Mouse (Mus musculus): ENCODE data around the gene Gm49405. TPM values are rescaled to one million over a fixed set of nuclear protein-coding genes. Genes with fewer than 3 reads are reported as not detected.
"Not testable (repeated sequence)": the region's sequence is repeated elsewhere in the genome, so short reads cannot be mapped to it uniquely, and the experiment has no call there.

Gene Gm49405
- polyA plus RNA-seq, 1 experiment from 2014 or later, result 4.5 TPM

DNA sequence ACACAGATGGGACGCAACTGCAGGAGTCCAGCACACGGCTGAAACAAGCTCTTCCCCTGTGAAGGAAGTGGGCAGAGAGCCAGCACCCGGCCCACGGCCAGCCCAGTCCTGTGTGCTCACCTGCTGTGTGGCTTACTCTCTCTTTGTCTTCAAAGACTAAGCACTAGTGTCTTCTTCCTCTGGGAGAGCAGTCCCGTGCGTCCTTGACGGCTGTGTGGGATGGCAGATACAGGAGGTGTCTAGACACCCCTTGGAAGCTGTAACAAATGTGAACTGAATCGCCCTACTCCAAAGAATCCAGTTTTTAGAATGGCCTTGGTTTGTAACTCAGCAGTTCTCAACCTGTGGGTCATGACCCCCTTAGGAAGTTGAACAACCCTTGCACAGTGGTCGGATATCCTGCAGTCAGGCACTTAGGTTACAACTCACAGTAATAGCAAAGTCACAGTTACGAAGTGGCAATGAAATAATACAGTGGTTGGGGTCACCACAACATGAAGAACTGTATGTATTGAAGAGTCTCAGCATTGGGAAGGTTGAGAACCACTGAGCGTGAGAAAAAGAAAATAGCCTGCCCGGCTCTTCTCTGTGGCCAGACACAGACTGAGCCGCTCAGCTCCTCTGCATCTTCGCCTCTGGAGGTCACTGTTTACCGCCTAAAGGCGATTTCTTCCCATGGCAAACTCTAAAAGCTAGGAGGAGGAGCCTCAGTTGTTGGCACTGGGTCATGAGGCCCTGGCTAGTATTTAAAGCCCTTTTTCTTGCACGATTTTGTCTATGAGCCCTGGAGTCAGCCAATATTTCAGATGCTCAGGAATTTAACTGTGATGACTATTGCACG, 18.5 kb downstream of the Gm49405 start:
- 0 out of 2 replicates have a peak, but pooled peaks cover 5% of the 10 kb centered on the region for H3K27me3 ChIP-seq
- H3K36me3 ChIP-seq, result no peaks in the 10 kb centered on the region
- H3K9me3 ChIP-seq, result no peaks in the 10 kb centered on the region
- no peaks in the 10 kb centered on the region for H3K4me1 ChIP-seq
- H3K4me3 ChIP-seq, result no peak overlapping the region
- no peak overlapping the region for H3K9ac ChIP-seq (replicated peaks)
- 34% methylated on average over 18 of the region's 18 CpGs for WGBS
- no peak overlapping the region for H3K4me2 ChIP-seq (replicated peaks)
- 0 out of 2 replicates have a peak, but pooled peaks have one; percentile 38 for ATAC-seq (ENCODE audit: low FRiP score, low read depth)
- no peak overlapping the region for H3K27ac ChIP-seq (replicated peaks)

DNA sequence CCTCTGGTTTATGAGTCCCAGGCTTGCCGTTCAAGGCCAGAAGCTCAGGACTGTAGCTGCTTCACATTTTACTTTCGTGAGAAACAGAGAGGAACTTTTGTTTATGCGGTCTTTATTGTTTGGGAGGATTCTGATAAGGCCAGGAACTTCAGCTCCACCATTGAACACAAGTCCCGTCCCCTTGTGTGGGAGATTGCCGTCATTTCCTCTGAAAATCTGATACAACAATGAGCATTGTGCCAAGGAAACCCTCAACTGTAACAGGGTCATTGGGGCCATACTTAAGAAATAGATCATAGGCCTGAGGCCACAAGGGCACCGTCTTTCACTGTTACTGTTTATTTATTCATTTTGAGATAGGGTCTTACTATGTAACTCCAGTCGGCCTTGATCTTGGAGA, 22.8 kb downstream of the Gm49405 start:
- H3K9ac ChIP-seq (replicated peaks), result no peak overlapping the region
- WGBS, result 82% methylated on average over 7 of the region's 7 CpGs
- H3K36me3 ChIP-seq, result no peaks in the 10 kb centered on the region
- no peaks in the 10 kb centered on the region for H3K9me3 ChIP-seq
- no peak overlapping the region for H3K4me2 ChIP-seq (replicated peaks)
- H3K27me3 ChIP-seq, result 0 out of 2 replicates have a peak, but pooled peaks cover 5% of the 10 kb centered on the region
- H3K4me3 ChIP-seq, result no peak overlapping the region
- H3K4me1 ChIP-seq, result no peaks in the 10 kb centered on the region
- H3K27ac ChIP-seq (replicated peaks), result no peak overlapping the region
- ATAC-seq (ENCODE audit: low FRiP score, low read depth), result no peak

DNA sequence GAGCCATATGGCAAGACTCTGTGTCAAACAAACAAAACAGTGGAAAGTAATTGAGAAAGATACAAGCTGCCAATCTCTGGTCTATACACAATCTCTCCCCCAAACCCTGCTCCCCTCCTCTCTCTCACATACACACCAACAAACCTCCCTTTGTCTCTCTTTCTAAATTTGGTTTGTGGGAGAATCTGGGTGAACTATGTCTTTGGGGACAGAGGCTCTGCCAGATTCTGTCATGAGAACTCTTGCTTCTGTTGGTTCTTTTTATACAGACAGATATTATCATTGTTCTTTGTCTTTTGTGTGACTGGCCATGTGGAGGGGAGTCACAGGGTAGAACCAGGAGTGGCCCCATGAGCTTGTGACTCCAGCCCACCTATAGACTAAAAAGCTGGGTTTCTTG, 27.1 kb downstream of the Gm49405 start:
- Histone ChIP-seq H3K9me3 (no peaks in the 10 kb centered on the region), H3K27me3 (no peaks in the 10 kb centered on the region), H3K9ac (replicated peaks) (no peak overlapping the region), H3K4me3 (no peak overlapping the region), H3K4me1 (no peaks in the 10 kb centered on the region), H3K27ac (replicated peaks) (no peak overlapping the region), H3K4me2 (replicated peaks) (no peak overlapping the region), H3K36me3 (no peaks in the 10 kb centered on the region)
- ATAC-seq (ENCODE audit: low FRiP score, low read depth), result no peak

DNA sequence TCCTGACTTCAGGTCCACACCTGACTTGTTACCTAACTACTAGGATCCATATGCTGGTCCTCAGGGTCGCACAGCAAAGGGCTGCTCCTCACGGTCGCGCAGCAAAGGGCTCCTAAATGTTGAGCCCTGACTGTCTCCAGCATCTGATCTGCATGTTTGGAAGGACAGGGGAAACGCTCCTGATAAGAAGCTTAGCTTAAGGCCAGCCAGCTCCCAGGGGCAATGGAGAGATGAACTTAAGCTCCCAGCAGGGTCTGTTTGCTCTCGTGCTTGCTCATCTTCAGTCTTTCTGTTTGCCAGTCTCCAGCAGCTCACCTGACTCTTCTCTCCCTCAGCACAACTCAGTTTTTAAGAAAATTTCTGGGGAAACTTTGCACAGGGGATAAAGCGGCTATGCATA, 32.2 kb downstream of the Gm49405 start:
- WGBS, result 43% methylated on average over 7 of the region's 7 CpGs

DNA sequence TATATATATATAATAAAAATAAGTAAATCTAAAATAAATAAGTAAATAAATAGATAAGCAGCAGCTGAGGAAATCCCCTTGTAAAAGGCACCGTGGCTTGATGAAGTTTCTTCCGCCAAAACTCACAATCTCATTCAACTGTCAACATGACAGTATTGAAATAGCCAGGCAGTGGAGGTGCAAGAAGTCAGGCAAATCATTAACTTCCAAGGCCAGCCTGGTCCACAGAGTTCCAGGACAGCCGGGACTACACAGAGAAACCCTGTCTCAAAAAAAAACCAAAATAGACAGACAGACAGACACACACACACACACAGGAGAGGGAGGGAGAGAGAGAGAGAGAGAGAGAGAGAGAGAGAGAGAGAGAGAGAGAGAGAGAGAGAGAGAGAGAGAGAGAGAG, 32.9 kb downstream of the Gm49405 start:
- no peak overlapping the region for H3K4me2 ChIP-seq (replicated peaks)
- H3K27me3 ChIP-seq, result no peaks in the 10 kb centered on the region
- H3K36me3 ChIP-seq, result no peaks in the 10 kb centered on the region
- H3K4me3 ChIP-seq, result no peak overlapping the region
- ATAC-seq (ENCODE audit: low FRiP score, low read depth), result no peak
- no peak overlapping the region for H3K9ac ChIP-seq (replicated peaks)
- WGBS, result 79% methylated on average over 3 of the region's 3 CpGs
- peaks cover 13% of the 10 kb centered on the region for H3K4me1 ChIP-seq
- no peaks in the 10 kb centered on the region for H3K9me3 ChIP-seq
- no peak overlapping the region for H3K27ac ChIP-seq (replicated peaks)

More for the DNA sequence above, 32.2 kb downstream of the Gm49405 start:
- ATAC-seq (ENCODE audit: low FRiP score, low read depth), result no peak
- H3K9ac ChIP-seq (replicated peaks), result no peak overlapping the region
- no peaks in the 10 kb centered on the region for H3K27me3 ChIP-seq
- no peak overlapping the region for H3K4me2 ChIP-seq (replicated peaks)
- H3K27ac ChIP-seq (replicated peaks), result no peak overlapping the region
- H3K4me1 ChIP-seq, result peaks cover 10% of the 10 kb centered on the region
- H3K4me3 ChIP-seq, result no peak overlapping the region
- H3K9me3 ChIP-seq, result no peaks in the 10 kb centered on the region
- no peaks in the 10 kb centered on the region for H3K36me3 ChIP-seq

DNA sequence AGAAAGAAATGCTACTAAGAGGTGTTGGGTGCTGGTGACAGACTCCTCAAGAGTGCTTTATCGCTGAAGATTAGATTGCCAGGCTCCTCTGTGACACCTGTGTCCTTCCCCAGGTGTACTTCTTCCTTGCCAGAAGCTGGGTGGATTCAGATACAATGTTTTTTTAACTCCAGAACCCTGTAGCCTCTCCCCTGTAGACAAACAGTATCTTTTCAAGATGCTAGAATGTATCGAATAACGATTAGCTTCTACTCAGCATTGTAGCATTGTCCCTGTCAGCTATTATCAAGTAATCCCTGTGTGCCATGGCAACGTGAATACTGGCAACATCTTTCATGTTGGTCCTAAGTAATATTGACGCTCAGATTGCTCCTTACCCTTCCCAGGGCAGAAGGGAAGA, 33.3 kb downstream of the Gm49405 start:
- Histone ChIP-seq H3K9me3 (no peaks in the 10 kb centered on the region), H3K4me1 (peaks cover 14% of the 10 kb centered on the region), H3K4me3 (no peak overlapping the region), H3K4me2 (replicated peaks) (no peak overlapping the region), H3K36me3 (no peaks in the 10 kb centered on the region), H3K9ac (replicated peaks) (no peak overlapping the region), H3K27me3 (no peaks in the 10 kb centered on the region), H3K27ac (replicated peaks) (no peak overlapping the region)
- WGBS, result 54% methylated on average over 5 of the region's 5 CpGs
- ATAC-seq (ENCODE audit: low FRiP score, low read depth), result no peak

DNA sequence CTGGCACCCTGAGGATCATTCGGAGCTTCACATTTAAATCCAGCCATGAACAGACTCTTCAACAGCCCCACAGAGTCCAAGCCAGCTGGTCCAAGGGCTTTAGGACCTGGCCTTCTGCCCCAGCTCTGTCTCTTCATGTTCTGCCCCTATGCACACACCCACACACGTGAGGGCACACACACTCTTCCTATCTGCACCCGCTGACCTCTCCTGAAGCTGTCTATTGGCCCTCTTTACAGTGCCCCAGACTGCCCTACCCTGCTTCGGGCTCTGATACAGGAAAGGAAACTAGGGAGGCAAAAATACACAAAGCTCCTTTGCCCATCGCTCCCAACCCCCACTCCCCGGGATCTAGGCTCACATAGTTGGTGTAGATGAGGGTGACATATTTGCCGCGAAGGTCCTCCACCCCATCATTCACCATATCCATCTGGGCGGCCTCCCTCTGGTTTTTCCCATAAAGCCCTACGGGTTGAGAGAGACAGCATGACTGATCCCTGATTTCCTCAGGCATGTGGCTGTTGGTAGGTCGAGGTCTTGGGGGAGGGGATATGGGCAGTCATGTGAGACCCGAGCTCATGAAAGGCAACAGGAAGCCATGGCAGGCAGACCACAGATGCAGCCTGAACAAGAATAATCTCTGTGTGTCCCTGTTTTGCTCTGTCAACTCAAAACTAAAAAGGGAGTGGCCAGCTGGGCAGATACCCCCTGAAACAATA, 36.1 kb downstream of the Gm49405 start:
- no peak for ATAC-seq (ENCODE audit: low FRiP score, low read depth)
- Histone ChIP-seq H3K4me2 (replicated peaks) (peak overlapping the region; percentile 22; the same call in 1 of the 2 replicates), H3K27ac (replicated peaks) (no peak overlapping the region), H3K4me3 (no peak overlapping the region), H3K4me1 (peaks cover 14% of the 10 kb centered on the region), H3K27me3 (no peaks in the 10 kb centered on the region), H3K9ac (replicated peaks) (no peak overlapping the region), H3K9me3 (no peaks in the 10 kb centered on the region), H3K36me3 (no peaks in the 10 kb centered on the region)
- 78% methylated on average over 12 of the region's 12 CpGs for WGBS

DNA sequence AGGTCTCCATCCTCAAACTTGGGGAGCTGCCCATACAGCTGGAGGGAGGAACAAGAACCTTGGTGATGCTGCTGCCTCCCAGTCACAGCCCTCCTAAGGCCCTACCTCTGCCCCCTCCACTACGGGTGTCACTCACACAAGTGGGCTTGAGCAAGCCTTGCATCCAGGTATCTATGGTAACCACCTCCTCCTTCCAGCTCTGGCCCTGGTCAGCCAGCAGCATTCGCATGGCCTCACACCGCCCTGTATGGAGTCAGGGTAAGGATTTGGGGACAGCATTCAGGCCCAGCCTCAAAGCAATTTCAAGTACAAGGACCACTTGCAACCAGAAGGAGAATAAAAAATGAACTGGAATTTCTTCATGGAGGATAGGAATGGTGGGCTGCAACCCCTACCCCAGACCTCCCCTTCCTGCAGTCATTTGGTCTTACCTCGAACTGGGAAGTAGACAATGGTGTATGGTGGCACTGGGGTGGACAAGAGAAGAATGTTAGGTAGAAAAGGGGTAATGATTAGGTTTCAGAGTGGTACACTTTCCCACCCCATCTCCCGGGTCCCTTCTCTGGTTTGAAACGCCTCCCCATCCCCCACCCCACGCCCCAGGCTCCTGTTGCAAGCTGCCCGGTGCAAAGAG, 36.8 kb downstream of the Gm49405 start:
- Histone ChIP-seq H3K9ac (replicated peaks) (peak overlapping the region; percentile 68), H3K27ac (replicated peaks) (peak overlapping the region; percentile 58; the same call in 1 of the 2 replicates), H3K4me1 (peaks cover 14% of the 10 kb centered on the region), H3K4me2 (replicated peaks) (peak overlapping the region; percentile 76), H3K4me3 (peak overlapping the region; percentile 65)
- not testable (repeated sequence) for H3K36me3 ChIP-seq; ATAC-seq (ENCODE audit: low FRiP score, low read depth); H3K9me3 ChIP-seq; H3K27me3 ChIP-seq
- WGBS, result 30% methylated on average over 6 of the region's 8 CpGs

DNA sequence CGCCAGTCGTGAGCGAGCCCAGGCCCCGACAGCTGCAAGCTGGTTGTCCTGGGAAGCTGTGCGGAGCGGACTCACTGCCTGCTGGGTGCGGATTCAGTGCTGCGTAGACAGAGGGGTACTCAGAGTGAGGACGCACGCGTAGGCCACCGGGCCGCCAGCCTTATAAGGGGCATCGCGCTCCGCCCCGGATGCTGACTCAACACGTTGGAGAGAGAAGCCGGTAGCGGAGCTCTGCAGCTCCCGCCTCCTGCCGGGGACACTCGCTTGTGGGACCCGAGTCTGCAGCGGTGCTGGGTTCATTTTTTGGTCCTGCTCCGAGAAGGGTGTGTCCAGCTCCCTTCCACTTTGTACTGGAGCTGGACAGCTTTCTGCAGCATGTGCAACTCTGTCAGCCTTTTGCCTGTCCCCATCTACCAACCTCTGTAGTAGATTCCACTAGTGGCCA, 37.4 kb downstream of the Gm49405 start, which contains the start of gene Gstp1:
Gstp1 (minus strand) TSS at position 198 of the 445 bp plus-strand sequence.
- no peaks in the 10 kb centered on the region for H3K36me3 ChIP-seq
- peaks cover 8% of the 10 kb centered on the region; the same call in 1 of the 2 replicates for H3K27me3 ChIP-seq
- ATAC-seq (ENCODE audit: low FRiP score, low read depth), result peak; percentile 80
- peak within 1 kb of the TSS; percentile 58; the same call in 1 of the 2 replicates for H3K27ac ChIP-seq (replicated peaks)
- under 1% methylated on average over 23 of the region's 26 CpGs for WGBS
- H3K4me2 ChIP-seq (replicated peaks), result peak within 1 kb of the TSS; percentile 76
- H3K9me3 ChIP-seq, result no peaks in the 10 kb centered on the region
- peaks cover 14% of the 10 kb centered on the region for H3K4me1 ChIP-seq
- peak within 1 kb of the TSS; percentile 65 for H3K4me3 ChIP-seq
- peak within 1 kb of the TSS; percentile 68 for H3K9ac ChIP-seq (replicated peaks)

DNA sequence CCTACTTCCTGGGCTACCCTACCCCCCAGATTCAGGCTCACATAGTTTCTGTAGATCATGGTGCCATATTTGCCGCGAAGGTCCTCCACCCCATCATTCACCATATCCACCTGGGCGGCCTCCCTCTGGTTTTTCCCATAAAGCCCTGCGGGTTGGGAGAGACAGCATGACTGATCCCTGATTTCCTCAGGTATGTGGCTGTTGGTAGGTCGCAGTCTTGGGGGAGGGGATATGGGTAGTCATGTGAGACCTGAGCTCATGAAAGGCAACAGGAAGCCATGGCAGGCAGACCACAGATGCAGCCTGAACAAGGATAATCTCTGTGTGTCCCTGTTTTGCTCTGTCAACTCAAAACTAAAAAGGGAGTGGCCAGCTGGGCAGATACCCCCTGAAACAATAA, 40.5 kb downstream of the Gm49405 start:
- not testable (repeated sequence) for H3K9ac ChIP-seq (replicated peaks)

DNA sequence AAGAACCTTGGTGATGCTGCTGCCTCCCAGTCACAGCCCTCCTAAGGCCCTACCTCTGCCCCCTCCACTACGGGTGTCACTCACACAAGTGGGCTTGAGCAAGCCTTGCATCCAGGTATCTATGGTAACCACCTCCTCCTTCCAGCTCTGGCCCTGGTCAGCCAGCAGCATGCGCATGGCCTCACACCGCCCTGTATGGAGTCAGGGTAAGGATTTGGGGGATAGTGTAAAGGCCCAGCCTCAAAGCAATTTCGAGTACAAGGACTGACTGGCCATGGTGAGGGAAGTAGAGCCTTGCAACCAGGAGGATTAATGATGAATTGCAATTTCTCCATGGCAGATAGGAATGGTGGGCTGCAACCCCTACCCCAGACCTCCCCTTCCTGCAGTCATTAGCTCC, 41.1 kb downstream of the Gm49405 start:
- not testable (repeated sequence) for ATAC-seq (ENCODE audit: low FRiP score, low read depth); H3K4me2 ChIP-seq (replicated peaks); H3K9ac ChIP-seq (replicated peaks); H3K4me3 ChIP-seq; H3K27me3 ChIP-seq; H3K9me3 ChIP-seq; H3K27ac ChIP-seq (replicated peaks); H3K36me3 ChIP-seq
- peaks cover 12% of the 10 kb centered on the region for H3K4me1 ChIP-seq
- WGBS, result 84% methylated on average over 4 of the region's 4 CpGs

More for the DNA sequence above, 40.5 kb downstream of the Gm49405 start:
- H3K36me3 ChIP-seq; H3K9me3 ChIP-seq; H3K27me3 ChIP-seq; H3K27ac ChIP-seq (replicated peaks); ATAC-seq (ENCODE audit: low FRiP score, low read depth); H3K4me3 ChIP-seq; H3K4me2 ChIP-seq (replicated peaks): not testable (repeated sequence)
- peaks cover 14% of the 10 kb centered on the region for H3K4me1 ChIP-seq
- 79% methylated on average over 5 of the region's 5 CpGs for WGBS

DNA sequence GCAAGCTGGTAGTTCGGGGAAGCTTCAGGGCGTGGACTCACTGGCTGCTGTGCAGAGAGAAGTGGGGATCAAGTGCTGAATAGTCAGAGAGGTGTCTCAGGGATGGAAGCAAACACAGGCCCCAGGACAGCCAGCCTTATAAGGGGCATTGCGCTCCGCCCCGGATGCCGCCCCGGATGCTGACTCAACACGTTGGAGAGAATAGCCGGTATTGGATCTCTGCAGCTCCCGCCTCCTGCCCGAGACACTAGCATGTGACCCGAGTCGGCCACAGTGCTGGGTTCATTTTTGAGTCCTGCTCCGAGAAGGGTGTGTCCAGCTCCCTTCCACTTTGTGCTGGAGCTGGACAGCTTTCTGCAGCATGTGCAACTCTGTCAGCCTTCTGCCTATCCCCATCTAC, 41.7 kb downstream of the Gm49405 start:
- Histone ChIP-seq H3K36me3 (no peaks in the 10 kb centered on the region), H3K27ac (replicated peaks) (no peak overlapping the region)

More for the DNA sequence above, 41.7 kb downstream of the Gm49405 start:
- H3K9ac ChIP-seq (replicated peaks), result no peak overlapping the region
- no peak overlapping the region for H3K4me3 ChIP-seq
- 82% methylated on average over 14 of the region's 14 CpGs for WGBS
- ATAC-seq (ENCODE audit: low FRiP score, low read depth), result no peak
- H3K9me3 ChIP-seq, result no peaks in the 10 kb centered on the region
- H3K4me2 ChIP-seq (replicated peaks), result no peak overlapping the region
- peaks cover 8% of the 10 kb centered on the region; the same call in 1 of the 2 replicates for H3K27me3 ChIP-seq
- peaks cover 9% of the 10 kb centered on the region for H3K4me1 ChIP-seq

Measured in midbrain, embryonic 12.5 days (tissue).